Mouse (Mus musculus): ENCODE measurements at regions not wholly inside any gene's neighbourhood (a gene's known extent, or its start where the extent isn't known, plus 50 kb on each side); places are given as distances from the start of the nearest gene placed in this dataset.
A peak's percentile ranks its signal among the peaks of the same experiment; 100 is the strongest.

- TF ChIP-seq GABPA (IDR thresholded peaks at IDR 0.05; ENCODE audit: low read depth, low read length) (no peak), BHLHE40 (IDR thresholded peaks at IDR 0.05; ENCODE audit: borderline replicate concordance, low read depth, low read length) (0 out of 2 replicates have a peak, but pooled peaks have one; percentile 1)
Measured at GRCm38 (mm10) chr3:153790455-153790856, 53.6 kb upstream of the Asb17 start (continued).

DNA sequence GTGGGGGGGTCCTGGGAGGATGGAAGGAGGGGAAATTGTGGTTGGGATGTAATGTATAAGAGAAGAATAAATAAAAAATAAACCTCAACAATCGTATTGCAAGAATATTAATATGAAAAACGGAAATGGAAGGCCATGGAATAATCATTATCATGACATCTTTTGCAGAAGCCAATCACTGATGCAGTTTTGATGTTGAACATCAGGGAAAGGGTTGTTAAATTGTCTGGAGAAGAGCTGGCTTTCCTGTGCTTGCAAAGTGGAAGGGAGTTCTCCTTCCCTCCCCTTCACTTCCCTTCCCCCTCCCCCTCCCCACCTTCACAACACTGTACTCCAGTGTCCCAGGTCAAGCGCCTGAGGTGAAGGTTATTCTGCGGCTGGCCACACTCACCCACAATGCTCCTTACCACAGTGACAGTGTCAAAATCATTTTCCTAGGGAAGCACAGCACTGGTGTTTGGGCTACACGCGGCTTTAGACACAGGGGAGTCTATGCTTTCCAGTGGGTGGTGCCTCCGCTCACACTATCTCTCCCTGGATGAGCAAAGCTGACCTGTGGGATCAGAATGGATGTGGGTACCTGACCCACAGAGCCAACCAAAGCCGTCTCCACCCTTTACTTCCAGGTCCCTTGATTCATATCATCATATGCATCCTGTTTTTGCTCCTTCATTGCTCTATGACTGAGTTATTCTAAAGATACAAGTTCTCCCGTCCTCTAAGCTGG is 53.0 kb upstream of the Asb17 start:
- Histone ChIP-seq H3K27me3 (ENCODE audit: control insufficient read depth in 1 of 2, insufficient read depth in 2 of 2, low read length in 2 of 2) (no peaks in the 10 kb centered on the region), H3K36me3 (ENCODE audit: control insufficient read depth in 1 of 2, insufficient read depth in 2 of 2, low read length in 2 of 2) (peaks cover 0 to 47% of the 10 kb centered on the region in 2 experiments; a peak in 2 of 4 replicates), H3K27ac (ENCODE audit: control insufficient read depth, low read depth, low read length) (peak overlapping the region; percentile 99), H3K79me2 (ENCODE audit: control insufficient read depth, insufficient read depth, low read length, poor library complexity) (peaks cover 5% of the 10 kb centered on the region; the same call in 1 of the 2 replicates), H3K4me3 (ENCODE audit: control insufficient read depth in 1 of 2, insufficient read depth in 1 of 2, low read depth in 2 of 2, low read length in 2 of 2) (peak overlapping the region; percentile 48 to 67), H3K4me1 (ENCODE audit: control insufficient read depth in 1 of 2, insufficient read depth in 2 of 2, low read length in 2 of 2) (peaks cover 33 to 49% of the 10 kb centered on the region in 2 experiments), H3K9ac (ENCODE audit: control insufficient read depth, low read depth, low read length, poor library complexity, severe bottlenecking) (peak overlapping the region; percentile 91), H3K9me3 (replicated peaks; ENCODE audit: insufficient read depth, low read length) (no peaks in the 10 kb centered on the region)
- no peak for DNase-seq (ENCODE audit: low read depth, low spot score)
- no peak for TF ChIP-seq MAFK (IDR thresholded peaks at IDR 0.05; ENCODE audit: borderline replicate concordance, low read depth, low read length)
- TF ChIP-seq RAD21 (IDR thresholded peaks at IDR 0.05; ENCODE audit: low read depth, low read length), result no peak
- peak in 1 of 2 experiments; percentile 50; a peak in 2 of 4 replicates for TF ChIP-seq POLR2A (IDR thresholded peaks at IDR 0.05; ENCODE audit: control insufficient read depth in 1 of 2, insufficient read depth in 1 of 2, low read depth in 1 of 2, low read length in 2 of 2, poor library complexity in 1 of 2)
- TF ChIP-seq HCFC1 (IDR thresholded peaks at IDR 0.05; ENCODE audit: low read depth, low read length), result no peak; the same call in 1 of the 2 replicates
- TF ChIP-seq ETS1 (IDR thresholded peaks at IDR 0.05; ENCODE audit: low read depth, low read length), result peak; percentile 4; the same call in 1 of the 2 replicates
- peak; percentile 17; the same call in 1 of the 2 replicates for TF ChIP-seq SMC3 (IDR thresholded peaks at IDR 0.05; ENCODE audit: low read depth, low read length)
- 0 out of 2 replicates have a peak, but pooled peaks have one; percentile 21 for TF ChIP-seq RCOR1 (IDR thresholded peaks at IDR 0.05; ENCODE audit: low read depth, low read length)
- no peak for TF ChIP-seq BHLHE40 (IDR thresholded peaks at IDR 0.05; ENCODE audit: borderline replicate concordance, low read depth, low read length)
- no peak; the same call in 1 of the 2 replicates for TF ChIP-seq SIN3A (IDR thresholded peaks at IDR 0.05; ENCODE audit: low read length)
- no peak for TF ChIP-seq MEF2A (IDR thresholded peaks at IDR 0.05; ENCODE audit: extremely low read depth, insufficient replicate concordance, low read depth, low read length, poor library complexity, severe bottlenecking)
- no peak for TF ChIP-seq TAL1 (IDR thresholded peaks at IDR 0.05; ENCODE audit: low read length)
- TF ChIP-seq JUND (IDR thresholded peaks at IDR 0.05; ENCODE audit: low read depth, low read length), result 0 out of 2 replicates have a peak, but pooled peaks have one; percentile 46
- TF ChIP-seq ZNF384 (IDR thresholded peaks at IDR 0.05; ENCODE audit: low read depth, low read length), result no peak
- TF ChIP-seq ZMIZ1 (IDR thresholded peaks at IDR 0.05; ENCODE audit: low read depth, low read length), result no peak
- no peak for TF ChIP-seq MYB (IDR thresholded peaks at IDR 0.05; ENCODE audit: low read depth, low read length)
- no peak for TF ChIP-seq USF2 (IDR thresholded peaks at IDR 0.05; ENCODE audit: borderline replicate concordance in 1 of 2, insufficient read depth in 1 of 2, low read depth in 1 of 2, low read length in 2 of 2)
- 0 out of 2 replicates have a peak, but pooled peaks have one; percentile 1 for TF ChIP-seq NELFE (IDR thresholded peaks at IDR 0.05; ENCODE audit: low read depth, low read length)
- TF ChIP-seq POLR2AphosphoS2 (IDR thresholded peaks at IDR 0.05; ENCODE audit: low read length), result no peak; the same call in 1 of the 2 replicates
- no peak for TF ChIP-seq ZC3H11A (IDR thresholded peaks at IDR 0.05; ENCODE audit: low read depth, low read length)
- TF ChIP-seq GABPA (IDR thresholded peaks at IDR 0.05; ENCODE audit: low read depth, low read length), result no peak
- TF ChIP-seq GATA1 (IDR thresholded peaks at IDR 0.05; ENCODE audit: low read depth, low read length), result no peak; the same call in 1 of the 2 replicates
- no peak for TF ChIP-seq E2F4 (IDR thresholded peaks at IDR 0.05; ENCODE audit: borderline replicate concordance, low read depth, low read length)
- TF ChIP-seq USF1 (IDR thresholded peaks at IDR 0.05; ENCODE audit: low read depth, low read length), result no peak
- TF ChIP-seq NRF1 (IDR thresholded peaks at IDR 0.05; ENCODE audit: insufficient read depth, low read depth, low read length, poor library complexity, severe bottlenecking), result no peak
- 0 out of 2 replicates have a peak, but pooled peaks have one; percentile 5 for TF ChIP-seq CHD2 (IDR thresholded peaks at IDR 0.05; ENCODE audit: low read length)
- no peak for TF ChIP-seq MAX (IDR thresholded peaks at IDR 0.05; ENCODE audit: low read length)
- no peak for TF ChIP-seq ZKSCAN1 (IDR thresholded peaks at IDR 0.05; ENCODE audit: low read depth, low read length)
- TF ChIP-seq MYC (IDR thresholded peaks at IDR 0.05; ENCODE audit: low read depth, low read length), result no peak
- TF ChIP-seq KAT2A (conservative IDR thresholded peaks at IDR 0.05; ENCODE audit: low read depth, low read length), result no peak
- TF ChIP-seq POLR2AphosphoS5 (IDR thresholded peaks at IDR 0.05; ENCODE audit: borderline replicate concordance, low read depth, low read length), result no peak
- no peak for TF ChIP-seq TBP (IDR thresholded peaks at IDR 0.05; ENCODE audit: low read depth, low read length)
- no peak for TF ChIP-seq UBTF (IDR thresholded peaks at IDR 0.05; ENCODE audit: borderline replicate concordance, insufficient read depth, low read depth, low read length)
- TF ChIP-seq CTCF (IDR thresholded peaks at IDR 0.05 in 2 of 3, conservative IDR thresholded peaks at IDR 0.05 in 1 of 3; ENCODE audit: control insufficient read depth in 1 of 3, insufficient read depth in 1 of 3, low read depth in 2 of 3, low read length in 3 of 3, poor library complexity in 1 of 3, severe bottlenecking in 1 of 3), result no peak

Measured in MEL (cell line).